Mouse (Mus musculus): ENCODE data around the gene Slc9a5.

GRCm38 (mm10) chr8:105303874-105304273, 44.8 kb upstream of the Slc9a5 start:
- TF ChIP-seq CTCF (IDR thresholded peaks at IDR 0.05; ENCODE audit: control insufficient read depth, insufficient read depth, insufficient replicate concordance, low read depth, low read length) (no peak), POLR2A (IDR thresholded peaks at IDR 0.05; ENCODE audit: control insufficient read depth, low read depth, low read length) (no peak)
